In genomic region chr7:130510243-130510642, GRCm38 (mm10) we compare ENCODE assay signal across 23 mouse cellular contexts. TPM values are rescaled to one million over a fixed set of nuclear protein-coding genes. Genes with fewer than 3 reads are reported as not detected.
DNase-seq lines count a peak whose midpoint lies in the region; ATAC-seq and TF ChIP-seq lines count a peak whose summit lies in the region.
"Had no signal": no experiment of that assay in that cellular context is flagged by ENCODE, and none has a peak within 500 bp of the region (broad histone marks: within the 10 kb centered on the region; RNA-seq: fewer than 3 reads in every experiment).

No protein-coding gene starts in this region.

- no peaks in the 10 kb centered on the region for H3K9me3 ChIP-seq in CH12.LX (replicated peaks; ENCODE audit: low read length)
- no peaks in the 10 kb centered on the region for H3K9me3 ChIP-seq in midbrain, embryonic 16.5 days (replicated peaks; ENCODE audit: control insufficient read depth, low read length, poor library complexity, severe bottlenecking)
- H3K9me3 ChIP-seq in forebrain, embryonic 15.5 days = no peaks in the 10 kb centered on the region
- H3K9me3 ChIP-seq: embryonic facial prominence, embryonic 10.5 days; embryonic facial prominence, embryonic 12.5 days; forebrain, embryonic 13.5 days had no signal

- H3K9ac ChIP-seq in CH12.LX (ENCODE audit: insufficient read depth, low read depth) = peak overlapping the region; percentile 26; the same call in 1 of the 2 replicates
- H3K9ac ChIP-seq in midbrain, embryonic 16.5 days (ENCODE audit: low read depth, low read length) = no peak overlapping the region
- no peak overlapping the region for H3K9ac ChIP-seq in forebrain, embryonic 15.5 days (replicated peaks)
- H3K9ac ChIP-seq: embryonic facial prominence, embryonic 12.5 days; forebrain, embryonic 13.5 days had no signal

- H3K4me3 ChIP-seq in CH12.LX (replicated peaks in 1 of 3; ENCODE audit: low read depth in 2 of 3, low read length in 2 of 3, poor library complexity in 1 of 3) = no peak overlapping the region
- no peak overlapping the region for H3K4me3 ChIP-seq in midbrain, embryonic 16.5 days (ENCODE audit: low read depth, low read length)
- no peak overlapping the region for H3K4me3 ChIP-seq in forebrain, embryonic 15.5 days
- H3K4me3 ChIP-seq: embryonic facial prominence, embryonic 10.5 days; embryonic facial prominence, embryonic 12.5 days; forebrain, embryonic 13.5 days had no signal

- no peak overlapping the region for H3K27ac ChIP-seq in CH12.LX (ENCODE audit: insufficient read depth, low read depth)
- no peak overlapping the region for H3K27ac ChIP-seq in midbrain, embryonic 16.5 days (ENCODE audit: low read length)
- H3K27ac ChIP-seq in forebrain, embryonic 15.5 days (replicated peaks) = no peak overlapping the region
- H3K27ac ChIP-seq: embryonic facial prominence, embryonic 10.5 days; embryonic facial prominence, embryonic 12.5 days; forebrain, embryonic 13.5 days had no signal

- peaks cover 0 to 6% of the 10 kb centered on the region in 2 experiments; a peak in 1 of 4 replicates for H3K4me1 ChIP-seq in CH12.LX (ENCODE audit: control insufficient read depth in 1 of 2, insufficient read depth in 2 of 2)
- no peaks in the 10 kb centered on the region for H3K4me1 ChIP-seq in midbrain, embryonic 16.5 days (ENCODE audit: control insufficient read depth, insufficient read depth, low read length)
- no peaks in the 10 kb centered on the region for H3K4me1 ChIP-seq in forebrain, embryonic 15.5 days
- H3K4me1 ChIP-seq: embryonic facial prominence, embryonic 10.5 days; embryonic facial prominence, embryonic 12.5 days; forebrain, embryonic 13.5 days had no signal

- DNase-seq in CH12.LX (ENCODE audit: extremely low read depth) (no peak), R1 (ENCODE audit: low read depth, low spot score) (peak; percentile 51)
- no peak for DNase-seq in c-Kit-positive CD71-positive TER-119-positive erythroid progenitor cells, embryonic 14.5 days (ENCODE audit: low spot score)
- DNase-seq in right cerebral cortex, postnatal 10 days (ENCODE audit: low spot score in 2 of 2) = no peak
- DNase-seq: adrenal gland, adult 2 months; adrenal gland, postnatal 10 days; adrenal gland, postnatal 25 days; B cell, adult 2 months; cerebellum, adult 11-12 months; cerebellum, adult 2 months; cerebellum, adult 9-10 months; cerebellum, postnatal 10 days; cerebellum, postnatal 25 days had no signal

- dilution Hi-C loops in CH12.LX (cut with MboI; ENCODE audit: extremely low pct_ligation_motif_present, extremely low pct_unique_long_range_greater_than_20kb, low sequenced_read_pairs) = no loop called here

- TF ChIP-seq POLR2A in CH12.LX (IDR thresholded peaks at IDR 0.05; ENCODE audit: low read depth, low read length) = no peak

- in situ Hi-C loops in CH12.LX (cut with MboI; ENCODE audit: low pct_ligation_motif_present, low pct_unique_long_range_greater_than_20kb, low sequenced_read_pairs) = loop anchor here (25.0 kb wide), 1 partner anchor 1748 kb away; no protein-coding TSS in a partner anchor

- TF ChIP-seq RAD21 in CH12.LX (IDR thresholded peaks at IDR 0.05; ENCODE audit: low read depth, low read length) = no peak

- peak; percentile 87 for ATAC-seq in megakaryocyte, adult 5-6 weeks (ENCODE audit: poor library complexity, severe bottlenecking)
- peak; percentile 55 for ATAC-seq in megakaryocyte progenitor cell, adult 5-6 weeks (replicated peaks; ENCODE audit: poor library complexity)
- no peak for ATAC-seq in midbrain, embryonic 16.5 days
- ATAC-seq in forebrain, embryonic 15.5 days (replicated peaks) = no peak
- ATAC-seq: CD4-positive, CD25-positive, alpha-beta regulatory T cell, adult 4 months; forebrain, embryonic 13.5 days; forebrain, embryonic 16.5 days; Patski had no signal

- H3K4me2 ChIP-seq in CH12.LX (ENCODE audit: insufficient read depth, low read depth, poor library complexity, severe bottlenecking) = no peak overlapping the region
- H3K4me2 ChIP-seq in midbrain, embryonic 16.5 days (ENCODE audit: low read length) = no peak overlapping the region
- no peak overlapping the region for H3K4me2 ChIP-seq in forebrain, embryonic 15.5 days (replicated peaks)
- H3K4me2 ChIP-seq: embryonic facial prominence, embryonic 12.5 days; forebrain, embryonic 13.5 days had no signal

- no peaks in the 10 kb centered on the region for H3K27me3 ChIP-seq in CH12.LX (replicated peaks)
- H3K27me3 ChIP-seq in midbrain, embryonic 16.5 days (ENCODE audit: control insufficient read depth, insufficient read depth, low read depth, low read length) = no peaks in the 10 kb centered on the region
- H3K27me3 ChIP-seq in forebrain, embryonic 15.5 days = no peaks in the 10 kb centered on the region
- H3K27me3 ChIP-seq: embryonic facial prominence, embryonic 12.5 days; forebrain, embryonic 13.5 days; Patski had no signal

- no peak for TF ChIP-seq EP300 in CH12.LX (IDR thresholded peaks at IDR 0.05; ENCODE audit: low read length)

- H3K79me2 ChIP-seq in CH12.LX (replicated peaks; ENCODE audit: control insufficient read depth, extremely low read depth, insufficient read depth, poor library complexity, severe bottlenecking) = 0 out of 2 replicates have a peak, but pooled peaks cover 2% of the 10 kb centered on the region

- peaks cover 15 to 52% of the 10 kb centered on the region in 2 experiments for H3K36me3 ChIP-seq in CH12.LX (replicated peaks in 1 of 2; ENCODE audit: control insufficient read depth in 1 of 2, insufficient read depth in 1 of 2, low read length in 1 of 2)
- peaks cover 13% of the 10 kb centered on the region for H3K36me3 ChIP-seq in midbrain, embryonic 16.5 days (ENCODE audit: control insufficient read depth, insufficient read depth, low read length)
- H3K36me3 ChIP-seq in forebrain, embryonic 15.5 days = peaks cover 60% of the 10 kb centered on the region

- WGBS in midbrain, embryonic 16.5 days = 97% methylated on average over 5 of the region's 5 CpGs
- WGBS in forebrain, embryonic 15.5 days = 90% methylated on average over 5 of the region's 5 CpGs

- no peak for TF ChIP-seq CTCF in CH12.LX (conservative IDR thresholded peaks at IDR 0.05 in 1 of 2, IDR thresholded peaks at IDR 0.05 in 1 of 2; ENCODE audit: low read depth in 2 of 2, low read length in 2 of 2)

TF ChIP-seq in CH12.LX, 34 proteins besides CTCF, POLR2A, EP300 and RAD21:
- TF ChIP-seq ZKSCAN1 (IDR thresholded peaks at IDR 0.05; ENCODE audit: borderline replicate concordance, low read depth, low read length) = no peak
- no peak for TF ChIP-seq ZNF384 (IDR thresholded peaks at IDR 0.05; ENCODE audit: low read depth, low read length)
- no peak for TF ChIP-seq MYC (IDR thresholded peaks at IDR 0.05; ENCODE audit: low read depth, low read length)
- TF ChIP-seq UBTF (IDR thresholded peaks at IDR 0.05; ENCODE audit: low read depth, low read length) = no peak
- TF ChIP-seq JUN (IDR thresholded peaks at IDR 0.05; ENCODE audit: insufficient read depth, low read depth, low read length) = no peak
- TF ChIP-seq ZMIZ1 (IDR thresholded peaks at IDR 0.05; ENCODE audit: low read depth, low read length) = no peak
- no peak for TF ChIP-seq SIN3A (IDR thresholded peaks at IDR 0.05; ENCODE audit: low read length)
- TF ChIP-seq NRF1 (IDR thresholded peaks at IDR 0.05; ENCODE audit: low read depth, low read length) = no peak
- no peak for TF ChIP-seq MAZ (IDR thresholded peaks at IDR 0.05; ENCODE audit: low read depth, low read length)
- no peak for TF ChIP-seq RCOR1 (conservative IDR thresholded peaks at IDR 0.05; ENCODE audit: low read depth, low read length)
- TF ChIP-seq BHLHE40 (IDR thresholded peaks at IDR 0.05; ENCODE audit: low read depth, low read length) = no peak
- TF ChIP-seq USF2 (conservative IDR thresholded peaks at IDR 0.05; ENCODE audit: low read depth, low read length) = no peak
- no peak for TF ChIP-seq MXI1 (IDR thresholded peaks at IDR 0.05; ENCODE audit: low read depth, low read length)
- TF ChIP-seq IRF4 (IDR thresholded peaks at IDR 0.05; ENCODE audit: low read depth, low read length) = no peak
- no peak for TF ChIP-seq USF1 (IDR thresholded peaks at IDR 0.05; ENCODE audit: low read depth, low read length)

RNA-seq across cellular contexts. Expression of gene Ate1, which starts 9.9 kb away (rescaled TPM):
- total RNA-seq in CH12.LX (2012; rRNA removed) (11.3 and 12.2 TPM in 2 replicates), CH12.LX (2014; rRNA removed) (14.3 and 15.5 TPM in 2 replicates)
- polyA plus RNA-seq in CH12.LX (2012; ENCODE audit: insufficient read length, low read depth) = 14.8 and 15.4 TPM in 2 replicates
- total RNA-seq in megakaryocyte, adult 5-6 weeks (2015) = 27.5 and 39.2 TPM in 2 replicates
- total RNA-seq in megakaryocyte, adult 5-6 weeks (2017) = 53.6 and 67.2 TPM in 2 replicates
- total RNA-seq in megakaryocyte progenitor cell, adult 5-6 weeks (2015) = 18.9 and 24.4 TPM in 2 replicates
- total RNA-seq in megakaryocyte progenitor cell, adult 5-6 weeks (2017) = 44.8 and 65.8 TPM in 2 replicates
- polyA plus RNA-seq in midbrain, embryonic 16.5 days (2015; fragmentation: Nextera tagmentation; extraction: Ambion mirVana) = 117 and 120 TPM in 2 replicates
- polyA plus RNA-seq in forebrain, embryonic 15.5 days (2015; fragmentation: Nextera tagmentation; extraction: Ambion mirVana) = 87.5 and 96.2 TPM in 2 replicates

Comparison
In these comparisons a context has a peak if more than half of its experiments do, and no peak if none do; other contexts are left out.
1. ATAC-seq: peak in megakaryocyte, adult 5-6 weeks (single experiment) and megakaryocyte progenitor cell, adult 5-6 weeks (single experiment); none in midbrain, embryonic 16.5 days (single experiment) and forebrain, embryonic 15.5 days (single experiment).